Mouse (Mus musculus) CH12F3 (cell line): ENCODE measurements around the gene Cmc2.

Source experiments
- in situ Hi-C: fragments of 300-500 bp; cut with MboI; formaldehyde crosslinking; loops from 2 replicates; pipeline ENCODE4 v1.14.3; 2020; ENCODE audit warnings: low sequenced_read_pairs

Gene Cmc2

GRCm38 (mm10) chr8:116852042-116852441 lies 69.2 kb downstream of the Cmc2 start:
- in situ Hi-C loops = no loop called here

GRCm38 (mm10) chr8:116848042-116848441 lies 73.2 kb downstream of the Cmc2 start:
- in situ Hi-C loops = no loop called here

- in situ Hi-C loops = no loop called here
These were observed 78.6 kb downstream of the Cmc2 start for GRCm38 (mm10) chr8:116842678-116843077.
